Mouse (Mus musculus): Measurements from ENCODE around the gene Cadm1. TPM values are rescaled to one million over a fixed set of nuclear protein-coding genes. Genes with fewer than 3 reads are reported as not detected.

Cadm1 gene
- polyA plus RNA-seq, 1 experiment from 2014 or later, result 20.9 TPM

DNA sequence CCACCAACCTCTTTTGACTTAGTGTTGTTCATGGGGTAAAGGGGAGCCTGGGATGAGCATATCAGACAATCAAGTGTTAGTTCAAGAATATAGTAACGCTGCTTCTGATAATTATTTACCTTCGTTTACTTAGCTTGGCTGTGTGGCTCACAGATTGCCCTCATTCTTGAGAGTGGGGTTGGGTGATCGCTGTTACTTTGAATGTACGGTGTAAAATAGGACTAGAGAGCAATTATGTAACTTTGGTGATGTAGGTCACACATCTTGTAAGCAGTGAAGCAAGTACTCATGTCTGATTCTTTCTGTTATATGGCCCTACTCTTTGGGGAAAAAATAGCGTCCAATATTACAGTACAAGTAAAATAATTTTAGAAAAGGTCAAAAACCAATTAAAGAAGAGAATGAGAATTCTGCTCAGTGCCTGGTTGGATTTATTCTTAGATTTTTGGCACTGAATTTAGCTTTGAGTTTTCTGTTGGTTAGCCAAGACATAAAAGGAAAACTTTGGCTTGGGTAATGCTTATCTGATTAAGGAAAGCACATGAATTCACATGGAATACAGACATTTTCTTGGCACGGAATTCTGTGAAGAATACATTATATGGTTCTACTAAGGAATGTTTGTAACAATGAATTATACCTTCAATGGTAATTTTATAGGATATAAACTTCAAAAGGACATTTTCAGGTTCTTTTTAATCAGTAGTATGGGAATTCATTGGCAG, 129.6 kb downstream of the Cadm1 start:
- TF ChIP-seq CTCF (IDR thresholded peaks at IDR 0.05; ENCODE audit: low read depth), result no peak
- Histone ChIP-seq H3K27ac (ENCODE audit: low read depth, low read length) (no peak overlapping the region), H3K9me3 (ENCODE audit: control insufficient read depth) (no peaks in the 10 kb centered on the region), H3K4me2 (replicated peaks; ENCODE audit: low read depth) (no peak overlapping the region), H3K4me3 (ENCODE audit: low read depth, low read length) (no peak overlapping the region), H3K9ac (ENCODE audit: low read depth, low read length) (no peak overlapping the region), H3K4me1 (replicated peaks; ENCODE audit: control insufficient read depth, insufficient read depth, low read length) (no peaks in the 10 kb centered on the region), H3K36me3 (ENCODE audit: control insufficient read depth, insufficient read depth) (no peaks in the 10 kb centered on the region), H3K27me3 (replicated peaks; ENCODE audit: control insufficient read depth, insufficient read depth, low read length) (no peaks in the 10 kb centered on the region)
- WGBS, result 74% methylated on average over 6 of the region's 6 CpGs
- ATAC-seq, result no peak

DNA sequence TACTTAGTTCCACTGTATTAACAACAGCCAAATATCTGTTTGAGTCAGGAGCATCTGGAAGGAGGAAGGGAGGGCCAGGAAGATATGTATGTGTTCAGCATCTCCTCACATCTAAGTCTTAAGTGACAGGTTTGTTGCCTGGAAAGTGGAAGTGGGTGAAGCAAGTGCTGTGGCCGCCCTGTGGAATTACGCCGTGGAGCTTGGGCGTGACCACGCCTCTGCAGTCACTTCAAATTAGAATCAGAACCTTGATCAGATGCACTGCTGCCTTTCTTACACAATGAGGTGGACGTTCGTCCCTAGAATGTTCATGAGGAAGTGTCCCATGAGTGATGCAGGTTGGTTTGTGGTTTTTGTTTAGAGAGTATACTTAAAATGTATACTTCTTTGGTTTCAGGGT, 131.6 kb downstream of the Cadm1 start:
- no peak for ATAC-seq
- WGBS, result 86% methylated on average over 7 of the region's 7 CpGs
- Histone ChIP-seq H3K4me3 (ENCODE audit: low read depth, low read length) (no peak overlapping the region), H3K27me3 (replicated peaks; ENCODE audit: control insufficient read depth, insufficient read depth, low read length) (no peaks in the 10 kb centered on the region), H3K27ac (ENCODE audit: low read depth, low read length) (no peak overlapping the region), H3K4me1 (replicated peaks; ENCODE audit: control insufficient read depth, insufficient read depth, low read length) (no peaks in the 10 kb centered on the region), H3K9me3 (ENCODE audit: control insufficient read depth) (no peaks in the 10 kb centered on the region), H3K36me3 (ENCODE audit: control insufficient read depth, insufficient read depth) (no peaks in the 10 kb centered on the region), H3K4me2 (replicated peaks; ENCODE audit: low read depth) (no peak overlapping the region), H3K9ac (ENCODE audit: low read depth, low read length) (no peak overlapping the region)
- TF ChIP-seq CTCF (IDR thresholded peaks at IDR 0.05; ENCODE audit: low read depth), result no peak

DNA sequence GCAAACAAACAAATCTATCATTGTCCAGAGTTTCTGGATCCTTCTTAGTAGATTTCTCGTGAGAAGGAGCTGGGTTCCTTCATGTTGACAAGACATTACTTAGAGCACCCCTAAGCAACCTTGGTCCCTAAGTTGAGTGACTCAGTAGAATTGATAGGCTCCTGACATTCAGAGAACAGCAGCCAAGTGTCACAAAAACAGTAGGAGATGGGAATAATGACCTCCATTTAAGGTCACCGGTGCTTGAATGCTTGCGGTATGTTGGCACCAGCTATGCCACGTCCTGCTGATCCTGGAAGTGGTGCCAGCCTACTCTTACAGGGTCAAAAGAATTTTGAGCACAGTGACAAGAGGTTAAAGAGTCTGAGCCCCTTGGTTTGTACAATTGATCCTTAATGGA, 139.2 kb downstream of the Cadm1 start:
- no peaks in the 10 kb centered on the region for H3K36me3 ChIP-seq (ENCODE audit: control insufficient read depth, insufficient read depth)
- 74% methylated on average over 4 of the region's 4 CpGs for WGBS
- H3K9me3 ChIP-seq (ENCODE audit: control insufficient read depth), result no peaks in the 10 kb centered on the region
- ATAC-seq, result no peak
- H3K4me2 ChIP-seq (replicated peaks; ENCODE audit: low read depth), result no peak overlapping the region
- no peak overlapping the region for H3K27ac ChIP-seq (ENCODE audit: low read depth, low read length)
- H3K9ac ChIP-seq (ENCODE audit: low read depth, low read length), result no peak overlapping the region
- TF ChIP-seq CTCF (IDR thresholded peaks at IDR 0.05; ENCODE audit: low read depth), result no peak
- no peaks in the 10 kb centered on the region for H3K4me1 ChIP-seq (replicated peaks; ENCODE audit: control insufficient read depth, insufficient read depth, low read length)
- H3K4me3 ChIP-seq (ENCODE audit: low read depth, low read length), result no peak overlapping the region
- H3K27me3 ChIP-seq (replicated peaks; ENCODE audit: control insufficient read depth, insufficient read depth, low read length), result no peaks in the 10 kb centered on the region

DNA sequence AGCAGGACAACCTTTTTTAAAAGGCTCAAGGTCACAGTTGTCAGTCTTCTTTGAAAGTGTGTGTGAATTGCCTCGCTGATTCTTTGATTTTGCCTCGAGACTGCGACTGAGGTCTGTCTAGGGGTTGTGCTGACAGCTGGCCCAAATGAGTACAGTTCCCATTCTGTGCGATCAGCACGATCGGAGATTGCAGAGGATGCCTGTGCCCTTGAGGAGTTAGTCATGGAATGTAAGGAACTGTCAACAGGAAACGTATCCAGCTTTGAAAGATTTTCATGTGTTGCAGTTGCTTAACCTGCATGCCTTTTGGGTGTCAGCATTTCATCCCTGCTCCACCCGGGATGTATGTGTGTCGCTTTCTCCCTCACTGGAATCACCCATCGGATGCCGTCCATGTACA, 141.6 kb downstream of the Cadm1 start:
- 69% methylated on average over 11 of the region's 11 CpGs for WGBS
- Histone ChIP-seq H3K4me3 (ENCODE audit: low read depth, low read length) (no peak overlapping the region), H3K27me3 (replicated peaks; ENCODE audit: control insufficient read depth, insufficient read depth, low read length) (no peaks in the 10 kb centered on the region), H3K4me2 (replicated peaks; ENCODE audit: low read depth) (no peak overlapping the region), H3K4me1 (replicated peaks; ENCODE audit: control insufficient read depth, insufficient read depth, low read length) (no peaks in the 10 kb centered on the region), H3K36me3 (ENCODE audit: control insufficient read depth, insufficient read depth) (no peaks in the 10 kb centered on the region), H3K9ac (ENCODE audit: low read depth, low read length) (no peak overlapping the region), H3K9me3 (ENCODE audit: control insufficient read depth) (no peaks in the 10 kb centered on the region), H3K27ac (ENCODE audit: low read depth, low read length) (no peak overlapping the region)
- TF ChIP-seq CTCF (IDR thresholded peaks at IDR 0.05; ENCODE audit: low read depth), result no peak
- ATAC-seq, result no peak

DNA sequence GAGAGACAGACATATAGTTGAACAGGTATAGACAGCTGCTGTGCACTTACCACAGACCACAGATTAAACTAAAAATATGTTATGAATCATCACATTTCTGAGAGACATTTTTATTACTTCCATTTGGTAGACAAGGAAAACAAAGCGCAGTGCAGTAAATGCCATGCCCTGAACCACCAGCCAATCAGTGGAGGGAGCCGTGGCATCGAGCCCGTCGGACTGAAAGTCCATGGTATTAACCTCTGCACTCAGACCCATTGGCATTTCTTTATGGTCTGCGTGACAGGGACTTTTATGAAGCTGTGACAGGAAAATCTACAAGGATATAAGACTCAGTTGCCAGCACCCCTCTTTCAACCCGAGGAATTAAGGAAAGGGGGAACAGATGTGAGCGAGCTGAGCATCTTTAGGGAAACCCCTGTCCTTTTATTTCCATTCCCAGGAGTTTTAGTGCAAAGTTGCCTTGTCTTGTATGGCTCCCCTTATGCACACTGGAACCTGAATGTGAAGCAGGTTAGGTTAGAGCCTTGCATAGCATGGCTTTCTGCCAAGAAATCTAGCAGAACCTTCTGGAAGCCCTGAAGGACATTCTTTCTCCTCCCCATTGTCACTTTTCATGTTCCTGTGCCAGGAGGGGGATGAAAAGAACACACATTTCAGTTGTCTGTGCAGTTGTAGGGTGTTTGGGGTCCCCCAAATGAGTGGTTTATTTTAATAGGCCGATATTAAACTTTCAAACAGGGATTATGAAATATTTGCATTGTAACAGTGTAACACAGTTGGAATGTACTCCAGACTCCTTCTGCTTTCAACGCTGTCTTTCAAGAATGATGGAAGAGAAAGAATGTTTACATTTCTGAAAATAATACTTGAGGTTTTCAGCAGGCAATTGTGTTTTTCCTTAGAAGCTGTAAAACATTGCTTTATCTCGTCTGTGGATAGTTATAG, 145.1 kb downstream of the Cadm1 start:
- 47% methylated on average over 11 of the region's 11 CpGs for WGBS
- peak; percentile 85 for ATAC-seq
- Histone ChIP-seq H3K4me1 (replicated peaks; ENCODE audit: control insufficient read depth, insufficient read depth, low read length) (no peaks in the 10 kb centered on the region), H3K27me3 (replicated peaks; ENCODE audit: control insufficient read depth, insufficient read depth, low read length) (no peaks in the 10 kb centered on the region), H3K4me2 (replicated peaks; ENCODE audit: low read depth) (no peak overlapping the region; the same call in 1 of the 2 replicates), H3K27ac (ENCODE audit: low read depth, low read length) (no peak overlapping the region), H3K9me3 (ENCODE audit: control insufficient read depth) (no peaks in the 10 kb centered on the region), H3K36me3 (ENCODE audit: control insufficient read depth, insufficient read depth) (no peaks in the 10 kb centered on the region), H3K4me3 (ENCODE audit: low read depth, low read length) (no peak overlapping the region), H3K9ac (ENCODE audit: low read depth, low read length) (no peak overlapping the region)
- no peak for TF ChIP-seq CTCF (IDR thresholded peaks at IDR 0.05; ENCODE audit: low read depth)

DNA sequence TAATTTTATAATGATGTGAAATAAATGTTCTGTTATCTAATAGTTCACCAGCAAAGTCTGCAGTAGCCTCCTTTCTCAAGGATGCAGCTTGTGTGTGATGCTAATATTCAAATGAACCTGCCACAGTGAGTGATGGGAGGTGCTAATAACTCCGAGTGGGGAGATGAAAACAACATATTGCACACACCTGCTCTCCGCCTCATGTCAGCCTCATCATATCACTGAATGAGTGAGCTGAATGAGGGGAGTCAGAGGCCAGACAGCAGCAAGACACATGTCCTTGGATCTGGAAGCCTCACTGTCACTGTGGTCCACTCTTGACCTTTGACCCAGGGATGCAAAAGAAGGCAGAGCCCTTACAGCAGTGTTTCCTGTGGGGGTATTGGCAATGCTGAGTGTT, 156.9 kb downstream of the Cadm1 start:
- WGBS, result 85% methylated on average over 2 of the region's 2 CpGs
- Histone ChIP-seq H3K36me3 (ENCODE audit: control insufficient read depth, insufficient read depth) (no peaks in the 10 kb centered on the region), H3K9ac (ENCODE audit: low read depth, low read length) (no peak overlapping the region), H3K4me3 (ENCODE audit: low read depth, low read length) (no peak overlapping the region), H3K4me1 (replicated peaks; ENCODE audit: control insufficient read depth, insufficient read depth, low read length) (peaks cover 4% of the 10 kb centered on the region; the same call in 1 of the 2 replicates), H3K27ac (ENCODE audit: low read depth, low read length) (no peak overlapping the region), H3K4me2 (replicated peaks; ENCODE audit: low read depth) (no peak overlapping the region), H3K27me3 (replicated peaks; ENCODE audit: control insufficient read depth, insufficient read depth, low read length) (no peaks in the 10 kb centered on the region), H3K9me3 (ENCODE audit: control insufficient read depth) (no peaks in the 10 kb centered on the region)
- ATAC-seq, result no peak
- no peak for TF ChIP-seq CTCF (IDR thresholded peaks at IDR 0.05; ENCODE audit: low read depth)
